Mouse (Mus musculus) liver, embryonic 12.5 days (tissue): ENCODE data around the gene Ttc39d. TPM values are rescaled to one million over a fixed set of nuclear protein-coding genes. Genes with fewer than 3 reads are reported as not detected.
A peak's percentile ranks its signal among the peaks of the same experiment; 100 is the strongest.

Source experiments
- ATAC-seq: fragments of 200-750 bp; cut with Nextera tagmentation; 2 replicates; pipeline ENCODE4 v1.8.0; 2017; ENCODE audit warnings: moderate number of reproducible peaks, mild to moderate bottlenecking, moderate library complexity
- H3K27ac ChIP-seq: fragments of 300-500 bp; sonication (generic); 2 replicates; pipeline ENCODE4 v1.5.1; 2016; ENCODE audit warnings: mild to moderate bottlenecking
- H3K27me3 ChIP-seq: fragments of 300-500 bp; sonication (generic); replicated peaks from 2 replicates; pipeline ENCODE4 v1.6.1; 2016; ENCODE audit warnings: mild to moderate bottlenecking, moderate library complexity
- H3K36me3 ChIP-seq: fragments of 300-500 bp; sonication (generic); 2 replicates; pipeline ENCODE4 v1.6.1; 2016; ENCODE audit warnings: mild to moderate bottlenecking, moderate library complexity
- H3K4me1 ChIP-seq: fragments of 300-500 bp; sonication (generic); 2 replicates; pipeline ENCODE4 v1.6.1; 2016
- H3K4me2 ChIP-seq: fragments of 300-500 bp; sonication (generic); 2 replicates; pipeline ENCODE4 v1.6.1; 2016; ENCODE audit warnings: mild to moderate bottlenecking, moderate library complexity
- H3K4me3 ChIP-seq: fragments of 300-500 bp; sonication (generic); 2 replicates; pipeline ENCODE4 v1.5.1; 2016; ENCODE audit warnings: mild to moderate bottlenecking, moderate library complexity
- H3K9ac ChIP-seq: fragments of 300-500 bp; sonication (generic); 2 replicates; pipeline ENCODE4 v1.6.1; 2016; ENCODE audit warnings: mild to moderate bottlenecking, moderate library complexity
- H3K9me3 ChIP-seq: fragments of 300-500 bp; sonication (generic); replicated peaks from 2 replicates; pipeline ENCODE4 v1.6.1; 2016; ENCODE audit warnings: mild to moderate bottlenecking, moderate library complexity
- WGBS: fragments of 180-500 bp; shearing (Covaris S2); methylation state at CpG from one replicate; pipeline ENCODE4 v1.1.7; 2016; ENCODE audit not compliant: insufficient replicate concordance; 5-methylcytosine and 5-hydroxymethylcytosine counted together
- polyA plus RNA-seq: library from polyadenylated mRNA; unstranded; fragments of >200 nt; fragmentation: Nextera tagmentation; extraction: Ambion mirVana; gene quantifications from 2 replicates; pipeline ENCODE4 v1.2.1, GENCODE M21; 2016

Ttc39d gene
- polyA plus RNA-seq, 1 experiment from 2014 or later: not detected

DNA sequence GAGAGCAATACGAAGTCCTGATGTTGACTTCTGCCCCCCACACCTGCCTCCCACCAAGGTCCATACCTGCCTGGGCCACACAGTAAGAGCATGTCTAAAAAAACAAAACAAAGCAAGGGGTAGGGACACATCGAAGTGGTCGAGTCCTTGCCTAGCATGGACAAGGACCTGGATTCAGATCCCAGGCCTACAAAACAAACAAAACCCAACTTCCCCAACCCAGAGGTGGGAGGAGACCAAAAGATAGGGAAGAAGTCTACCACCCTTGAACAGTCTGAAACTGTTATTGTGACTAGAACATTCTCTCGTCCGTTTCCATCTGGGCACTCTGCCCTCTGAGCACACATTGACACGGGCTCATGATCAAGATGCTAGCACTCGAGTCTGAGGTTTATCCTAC is 27.1 kb downstream of the Ttc39d start:
- WGBS: 82% methylated on average over 7 of the region's 7 CpGs
- H3K4me1 ChIP-seq: peaks cover 9% of the 10 kb centered on the region; the same call in 1 of the 2 replicates
- no peak overlapping the region for H3K9ac ChIP-seq
- H3K4me2 ChIP-seq: no peak overlapping the region
- H3K27ac ChIP-seq: no peak overlapping the region
- ATAC-seq: no peak
- no peak overlapping the region for H3K4me3 ChIP-seq
- H3K36me3 ChIP-seq: peaks cover 20% of the 10 kb centered on the region
- H3K9me3 ChIP-seq: no peaks in the 10 kb centered on the region
- no peaks in the 10 kb centered on the region for H3K27me3 ChIP-seq

DNA sequence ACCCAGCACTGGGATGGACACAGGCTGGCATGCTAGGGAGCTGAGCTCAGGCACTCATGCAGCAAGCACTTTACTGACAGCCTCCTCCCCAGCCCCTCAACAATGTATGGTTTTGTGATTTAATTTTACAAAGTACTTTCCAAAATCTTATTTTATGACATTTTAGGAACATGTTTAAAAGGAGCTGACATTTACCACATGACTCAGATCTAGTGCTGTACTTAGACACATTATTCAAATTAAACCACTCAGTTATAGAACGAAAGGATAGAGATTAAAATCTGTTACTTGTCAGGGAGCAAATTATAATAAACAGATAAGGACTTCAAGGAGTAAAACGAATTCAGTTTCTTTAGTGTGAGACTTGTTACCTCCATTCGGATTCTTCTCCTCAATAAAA is 28.2 kb downstream of the Ttc39d start:
- H3K27ac ChIP-seq: no peak overlapping the region
- H3K4me3 ChIP-seq: no peak overlapping the region
- no peak overlapping the region for H3K9ac ChIP-seq
- H3K27me3 ChIP-seq: no peaks in the 10 kb centered on the region
- WGBS: 71% methylated on average over 3 of the region's 3 CpGs
- ATAC-seq: no peak
- no peak overlapping the region for H3K4me2 ChIP-seq
- H3K9me3 ChIP-seq: no peaks in the 10 kb centered on the region
- peaks cover 29% of the 10 kb centered on the region for H3K36me3 ChIP-seq
- peaks cover 9% of the 10 kb centered on the region; the same call in 1 of the 2 replicates for H3K4me1 ChIP-seq

GRCm38 (mm10) chr17:80236805-80237204 is 29.5 kb downstream of the Ttc39d start:
- Histone ChIP-seq H3K4me2 (no peak overlapping the region), H3K36me3 (peaks cover 39% of the 10 kb centered on the region), H3K9ac (no peak overlapping the region), H3K4me3 (no peak overlapping the region), H3K27me3 (no peaks in the 10 kb centered on the region), H3K27ac (no peak overlapping the region), H3K9me3 (no peaks in the 10 kb centered on the region), H3K4me1 (peaks cover 4% of the 10 kb centered on the region; the same call in 1 of the 2 replicates)
- no peak for ATAC-seq
- 83% methylated on average over 3 of the region's 3 CpGs for WGBS

DNA sequence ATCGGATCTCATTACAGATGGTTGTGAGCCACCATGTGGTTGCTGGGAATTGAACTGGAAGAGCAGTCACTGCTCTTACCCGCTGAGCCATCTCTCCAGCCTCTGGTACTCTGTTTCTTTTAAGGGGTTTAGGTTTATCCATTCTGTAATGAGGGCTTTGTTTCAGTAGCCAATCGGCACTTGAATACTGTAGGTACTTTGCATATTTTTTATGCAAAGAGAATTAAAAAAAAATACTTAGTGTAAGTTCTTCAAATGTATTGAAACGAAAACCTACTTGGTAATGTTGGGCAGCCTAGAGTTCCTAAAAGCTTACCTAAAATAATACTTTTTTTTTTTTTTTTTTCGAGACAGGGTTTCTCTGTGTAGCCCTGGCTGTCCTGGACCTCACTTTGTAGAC is 30.2 kb downstream of the Ttc39d start:
- H3K4me1 ChIP-seq: no peaks in the 10 kb centered on the region
- WGBS: 79% methylated on average over 5 of the region's 5 CpGs
- H3K4me3 ChIP-seq: no peak overlapping the region
- no peak overlapping the region for H3K4me2 ChIP-seq
- no peak overlapping the region for H3K27ac ChIP-seq
- ATAC-seq: no peak
- H3K9ac ChIP-seq: no peak overlapping the region
- peaks cover 44% of the 10 kb centered on the region for H3K36me3 ChIP-seq
- no peaks in the 10 kb centered on the region for H3K9me3 ChIP-seq
- H3K27me3 ChIP-seq: no peaks in the 10 kb centered on the region

GRCm38 (mm10) chr17:80241594-80241993 is 34.3 kb downstream of the Ttc39d start:
- H3K36me3 ChIP-seq: peaks cover 75% of the 10 kb centered on the region
- ATAC-seq: no peak
- no peaks in the 10 kb centered on the region for H3K27me3 ChIP-seq
- H3K27ac ChIP-seq: no peak overlapping the region
- no peak overlapping the region for H3K9ac ChIP-seq
- H3K4me3 ChIP-seq: no peak overlapping the region
- no peaks in the 10 kb centered on the region for H3K4me1 ChIP-seq
- 86% methylated on average over 9 of the region's 9 CpGs for WGBS
- H3K4me2 ChIP-seq: no peak overlapping the region
- no peaks in the 10 kb centered on the region for H3K9me3 ChIP-seq

GRCm38 (mm10) chr17:80243116-80243515 is 35.9 kb downstream of the Ttc39d start:
- 0 out of 2 replicates have a peak overlapping the region, but pooled peaks have one; percentile 3 for H3K27ac ChIP-seq
- ATAC-seq: peak; percentile 60
- 69% methylated on average over 13 of the region's 13 CpGs for WGBS

DNA sequence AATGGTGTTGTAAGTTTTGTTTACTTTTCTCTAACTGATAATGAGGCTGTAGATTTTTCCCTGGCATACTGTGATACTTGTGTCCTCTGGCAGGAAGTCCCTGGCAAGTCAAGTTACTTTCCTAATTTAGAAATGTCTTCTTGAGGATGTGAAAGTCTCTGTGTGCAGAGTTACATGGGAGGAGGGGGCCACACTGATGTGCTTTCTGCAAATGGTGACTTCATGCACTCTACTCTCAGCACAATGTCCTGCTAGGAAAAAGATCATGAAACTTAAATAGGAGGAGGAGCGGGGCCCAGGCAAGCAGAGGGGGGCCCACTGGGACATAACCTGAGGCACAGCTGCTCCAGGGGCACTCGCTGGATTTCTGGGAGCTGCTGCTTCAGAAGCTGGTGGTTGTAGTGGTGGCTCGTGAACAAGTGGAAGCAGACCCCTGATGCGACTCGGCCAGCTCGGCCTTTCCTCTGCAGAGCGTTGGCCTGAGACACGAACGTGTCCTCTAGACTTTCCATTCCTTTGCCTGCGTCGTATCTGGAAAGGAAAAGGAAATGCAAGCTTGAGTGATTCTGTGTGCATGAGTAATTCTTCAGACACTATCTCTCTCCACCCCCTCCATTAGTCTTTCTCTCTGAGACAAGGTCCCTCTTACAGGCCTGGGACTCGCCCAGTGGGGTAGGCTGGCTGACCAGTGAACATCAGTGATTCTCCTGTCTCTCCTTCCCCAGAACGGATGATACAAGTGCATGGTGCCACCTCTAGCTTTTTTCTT is 45.7 kb downstream of the Ttc39d start:
- Histone ChIP-seq H3K4me3 (no peak overlapping the region), H3K27me3 (no peaks in the 10 kb centered on the region), H3K9me3 (0 out of 2 replicates have a peak, but pooled peaks cover 4% of the 10 kb centered on the region), H3K36me3 (peaks cover 91% of the 10 kb centered on the region), H3K27ac (peak overlapping the region; percentile 77), H3K4me2 (0 out of 2 replicates have a peak overlapping the region, but pooled peaks have one; percentile 10), H3K9ac (no peak overlapping the region), H3K4me1 (peaks cover 9% of the 10 kb centered on the region)
- WGBS: 71% methylated on average over 13 of the region's 13 CpGs
- 0 out of 2 replicates have a peak, but pooled peaks have one; percentile 37 for ATAC-seq

More at GRCm38 (mm10) chr17:80243116-80243515, 35.9 kb downstream of the Ttc39d start:
- Histone ChIP-seq H3K9ac (no peak overlapping the region), H3K27me3 (no peaks in the 10 kb centered on the region), H3K9me3 (no peaks in the 10 kb centered on the region), H3K36me3 (peaks cover 83% of the 10 kb centered on the region), H3K4me1 (no peaks in the 10 kb centered on the region), H3K4me3 (no peak overlapping the region), H3K4me2 (no peak overlapping the region)

- Histone ChIP-seq H3K9ac (no peak overlapping the region), H3K27me3 (no peaks in the 10 kb centered on the region), H3K27ac (peak overlapping the region; percentile 56; the same call in 1 of the 2 replicates), H3K36me3 (peaks cover 92% of the 10 kb centered on the region), H3K4me3 (no peak overlapping the region), H3K4me1 (peaks cover 9% of the 10 kb centered on the region), H3K9me3 (0 out of 2 replicates have a peak, but pooled peaks cover 4% of the 10 kb centered on the region), H3K4me2 (no peak overlapping the region)
- no peak for ATAC-seq
- 81% methylated on average over 5 of the region's 5 CpGs for WGBS
Measured at GRCm38 (mm10) chr17:80254421-80254820, 47.2 kb downstream of the Ttc39d start.

DNA sequence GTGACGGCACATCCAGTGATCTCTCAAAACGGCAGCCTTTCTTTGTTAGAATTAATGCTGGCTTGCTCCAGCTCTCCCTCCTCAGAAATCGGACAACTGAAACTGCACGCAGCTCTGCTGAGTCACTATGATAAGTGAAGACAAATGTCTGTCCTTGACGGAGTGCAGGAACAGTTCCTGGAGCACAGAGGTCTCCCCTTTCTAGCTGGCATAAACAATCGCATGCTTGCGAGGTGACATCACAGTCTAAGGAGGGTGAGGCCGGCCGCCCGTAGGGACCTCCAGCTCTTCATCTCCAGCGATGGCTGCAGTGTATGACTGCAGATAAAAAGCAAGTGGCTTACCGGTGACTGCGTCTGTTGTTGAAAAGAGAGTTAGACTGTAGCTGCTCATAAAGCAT is 47.9 kb downstream of the Ttc39d start:
- Histone ChIP-seq H3K4me1 (peaks cover 9% of the 10 kb centered on the region), H3K36me3 (peaks cover 91% of the 10 kb centered on the region), H3K9ac (no peak overlapping the region), H3K27ac (peak overlapping the region; percentile 56; the same call in 1 of the 2 replicates), H3K9me3 (0 out of 2 replicates have a peak, but pooled peaks cover 4% of the 10 kb centered on the region), H3K4me2 (peak overlapping the region; percentile 16), H3K4me3 (no peak overlapping the region), H3K27me3 (no peaks in the 10 kb centered on the region)
- peak; percentile 69; the same call in 1 of the 2 replicates for ATAC-seq
- 51% methylated on average over 13 of the region's 13 CpGs for WGBS

GRCm38 (mm10) chr17:80267065-80267464 is 59.8 kb downstream of the Ttc39d start:
- no peaks in the 10 kb centered on the region for H3K4me1 ChIP-seq
- no peak for ATAC-seq
- H3K36me3 ChIP-seq: peaks cover 71% of the 10 kb centered on the region
- H3K27ac ChIP-seq: no peak overlapping the region
- H3K4me3 ChIP-seq: no peak overlapping the region
- H3K9me3 ChIP-seq: no peaks in the 10 kb centered on the region
- WGBS: 87% methylated on average over 4 of the region's 4 CpGs
- H3K9ac ChIP-seq: no peak overlapping the region
- H3K27me3 ChIP-seq: no peaks in the 10 kb centered on the region
- H3K4me2 ChIP-seq: no peak overlapping the region
